Mouse (Mus musculus): ENCODE data around the gene Ublcp1.

Ublcp1 gene

DNA sequence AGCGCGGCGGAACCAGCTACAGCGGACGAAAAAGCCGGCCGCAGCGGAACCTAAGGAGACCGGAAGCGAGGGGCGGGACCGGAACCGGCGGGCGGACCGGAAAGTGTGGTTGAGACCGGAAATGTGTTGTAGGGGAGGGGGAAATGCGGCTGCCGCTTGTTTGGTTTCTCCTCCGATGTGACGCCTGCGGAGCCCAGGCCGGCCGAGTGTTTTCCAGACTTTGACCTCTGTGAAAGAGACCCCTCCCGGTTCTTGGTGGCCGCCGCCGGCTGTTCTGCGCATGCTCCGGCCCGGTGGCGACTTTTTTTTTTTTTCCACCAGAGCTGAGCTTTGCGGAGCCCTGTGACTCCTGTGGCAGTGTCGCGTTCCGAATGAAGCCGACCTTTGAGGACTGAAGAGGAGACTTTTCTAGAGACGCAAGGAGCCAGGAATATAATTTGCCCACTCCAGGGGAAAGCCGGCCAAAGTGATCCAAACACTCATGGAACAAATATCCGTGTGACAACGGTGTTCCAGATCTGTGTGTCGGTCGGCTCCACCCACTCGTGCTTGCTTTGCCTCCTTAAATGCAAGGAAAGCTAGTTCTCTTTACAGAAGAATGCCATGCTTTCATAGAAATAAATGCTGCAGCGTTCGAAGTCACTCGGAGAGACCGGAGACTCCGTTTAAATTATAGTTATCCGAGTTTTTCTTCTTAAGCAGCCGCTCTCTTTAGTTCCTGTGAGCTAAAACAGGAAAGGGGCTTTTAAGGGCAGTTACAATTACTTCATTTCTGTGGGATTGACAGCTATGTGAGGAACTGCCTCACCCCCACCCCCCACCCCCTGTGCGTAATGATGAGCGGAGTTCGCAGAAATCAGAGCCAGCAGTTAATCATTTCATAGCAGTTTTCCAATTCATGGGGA is at the start of gene Ublcp1:
Ublcp1 (minus strand) TSS at position 67 of the 905 bp plus-strand sequence.
- DNase-seq (ENCODE audit: low read depth, low spot score), result peak; percentile 97

DNA sequence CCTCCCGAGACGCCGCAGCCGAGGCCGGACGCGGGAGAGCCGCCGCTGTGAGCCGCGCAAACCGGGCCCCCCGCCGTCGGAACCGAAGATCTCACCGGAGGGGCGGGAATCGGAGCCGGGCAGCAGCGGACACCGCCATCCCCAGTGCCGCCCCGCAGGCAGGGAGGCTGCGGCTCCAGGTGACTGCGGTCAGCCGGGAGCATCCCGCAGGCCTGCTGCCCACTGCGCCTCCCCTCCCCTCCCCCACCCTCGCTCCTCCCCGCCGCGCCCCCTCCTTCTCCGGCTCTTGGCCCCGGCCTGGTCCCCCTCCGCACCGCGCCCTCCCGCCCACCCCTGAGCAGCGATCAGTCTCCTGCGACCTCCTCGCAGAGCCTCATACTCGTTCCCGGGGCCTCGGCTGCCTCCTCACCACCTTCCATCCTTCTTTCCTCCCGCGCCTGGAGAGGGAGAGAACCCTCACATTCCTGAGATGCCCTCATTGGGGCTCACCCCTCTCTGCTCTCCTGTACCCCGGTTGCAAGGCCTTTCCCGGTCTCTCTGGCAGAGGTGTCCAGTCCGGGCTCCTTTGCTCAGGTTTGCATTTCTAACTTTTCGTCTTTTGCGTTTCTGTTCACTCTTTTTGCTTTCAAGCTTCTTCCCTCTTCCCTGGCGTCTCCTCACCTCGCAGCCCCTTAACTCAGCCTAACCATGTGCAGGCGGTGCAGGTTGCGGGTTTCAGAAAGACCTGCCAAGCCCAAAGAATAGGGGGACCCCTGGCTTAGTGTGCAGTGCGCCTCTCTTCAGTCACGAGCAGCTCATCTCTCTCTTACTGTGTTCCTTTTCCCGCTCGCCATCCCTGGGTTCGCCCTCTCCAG is 49.0 kb upstream of the Ublcp1 start:
- no peak for DNase-seq (ENCODE audit: low read depth, low spot score)

DNA sequence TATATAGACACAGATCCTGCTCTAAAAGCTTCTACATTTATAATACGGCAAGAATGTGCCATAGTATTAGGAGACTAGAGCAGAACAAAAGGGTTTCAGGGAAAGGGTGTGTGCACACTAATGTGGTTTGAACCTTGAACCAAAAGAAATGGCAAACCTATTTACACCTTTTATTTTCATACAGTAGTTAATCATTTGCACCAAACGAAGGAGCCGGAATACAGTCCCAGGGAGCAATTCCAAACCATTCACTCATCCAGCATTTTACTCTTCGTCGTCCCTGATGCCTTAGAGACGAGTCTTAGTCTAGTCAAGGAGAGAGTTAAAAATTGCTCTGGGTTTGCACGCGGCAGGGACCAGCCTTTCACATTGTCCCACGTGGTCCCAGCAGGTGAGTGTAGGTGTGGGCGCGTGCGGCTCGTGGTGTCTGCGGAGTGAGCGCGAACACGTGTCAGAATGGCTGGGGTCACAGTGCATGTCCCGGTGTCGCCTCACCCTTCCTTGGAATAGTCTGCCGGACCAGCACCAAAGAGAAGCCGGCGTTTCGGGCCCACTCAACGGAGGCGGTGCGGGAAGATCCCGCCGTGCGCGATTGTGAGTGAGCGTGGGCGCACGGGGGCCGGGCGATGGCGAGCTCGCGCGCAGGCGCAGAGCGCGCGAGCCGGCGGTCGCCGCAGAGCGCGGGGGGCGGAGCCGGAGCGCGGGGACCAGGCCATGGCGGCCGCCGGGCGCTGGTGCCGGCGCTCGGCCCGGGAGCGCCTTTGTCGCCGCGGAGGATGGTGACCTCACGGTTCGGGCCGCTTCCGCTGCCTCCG is 48.2 kb upstream of the Ublcp1 start, which contains the start of gene Rnf145:
Rnf145 (plus strand) TSS at position 684 of the 815 bp plus-strand sequence.
- peak; percentile 89 for DNase-seq (ENCODE audit: low read depth, low spot score)

DNA sequence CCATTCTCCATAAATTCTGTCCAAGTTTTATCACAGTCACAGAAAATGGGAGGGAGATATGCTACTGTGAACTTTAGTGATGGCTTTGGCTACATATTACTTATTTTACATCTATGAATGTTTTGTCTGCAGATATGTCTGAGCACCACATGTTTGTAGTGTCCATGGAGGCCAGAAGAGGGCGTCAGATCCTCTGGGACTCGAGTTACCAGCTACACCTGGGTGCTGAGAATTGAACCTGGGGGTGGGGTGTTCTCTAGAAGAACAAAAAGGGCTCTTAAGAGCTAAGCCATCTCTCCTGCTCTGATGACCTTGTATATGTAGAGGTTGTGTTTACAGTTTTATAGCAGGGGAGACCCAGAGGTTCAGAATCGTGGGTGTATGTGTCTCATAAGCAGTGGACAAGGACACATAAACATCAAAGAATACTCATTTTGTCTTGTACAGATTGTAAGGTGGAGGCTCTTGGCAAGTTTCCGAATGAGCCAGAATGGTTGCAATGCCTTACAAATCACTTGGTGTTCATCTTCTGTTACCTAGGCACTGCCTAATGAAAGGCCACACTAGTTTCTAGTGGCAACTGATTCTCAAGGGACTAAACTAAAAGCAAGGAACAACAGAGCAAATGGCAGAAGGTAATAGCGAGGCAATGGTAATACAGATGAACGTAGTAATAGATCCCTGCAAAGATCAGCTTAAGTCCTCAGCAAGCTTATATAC is 47.4 kb upstream of the Ublcp1 start:
- peak; percentile 62 for DNase-seq (ENCODE audit: low read depth, low spot score)

DNA sequence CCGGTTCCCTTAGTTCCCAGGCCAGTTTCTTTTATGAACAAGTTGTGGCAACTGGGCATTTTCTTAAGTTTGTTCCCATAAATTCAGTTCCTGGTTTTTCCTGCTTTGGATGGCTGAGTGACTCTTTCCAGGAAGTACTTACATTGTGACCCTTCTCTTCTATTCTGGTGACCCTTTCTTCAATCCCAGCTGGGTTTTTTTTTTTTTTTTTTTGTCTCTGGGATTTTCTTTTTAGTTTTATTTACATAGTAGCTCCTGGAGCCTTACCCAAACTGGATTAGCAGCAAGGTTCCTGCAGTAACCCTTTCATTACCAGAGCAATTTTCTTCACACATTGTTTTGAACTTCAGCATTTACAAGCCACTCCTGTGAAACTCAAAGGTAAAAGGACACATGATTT is 46.1 kb upstream of the Ublcp1 start:
- no peak for DNase-seq (ENCODE audit: low read depth, low spot score)

DNA sequence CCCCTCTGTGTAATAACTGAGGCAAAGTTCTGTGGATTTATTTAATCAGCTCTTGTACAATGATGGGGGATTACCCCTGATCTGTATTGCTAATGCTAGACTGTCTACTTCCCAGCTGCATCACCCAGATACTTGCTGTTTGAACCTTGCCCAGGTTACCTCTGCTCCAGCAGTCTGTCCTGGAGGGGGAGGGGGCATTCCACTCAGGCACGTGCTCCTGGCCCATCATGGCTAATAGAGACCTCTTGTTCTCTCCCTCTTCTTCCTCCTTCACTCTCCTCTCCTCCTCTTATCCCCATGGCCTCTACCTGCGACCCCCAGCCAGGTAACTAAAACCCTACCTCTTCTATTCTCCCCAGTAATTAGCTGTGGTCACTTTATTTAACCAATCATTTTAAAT is 44.4 kb upstream of the Ublcp1 start:
- no peak for DNase-seq (ENCODE audit: low read depth, low spot score)

DNA sequence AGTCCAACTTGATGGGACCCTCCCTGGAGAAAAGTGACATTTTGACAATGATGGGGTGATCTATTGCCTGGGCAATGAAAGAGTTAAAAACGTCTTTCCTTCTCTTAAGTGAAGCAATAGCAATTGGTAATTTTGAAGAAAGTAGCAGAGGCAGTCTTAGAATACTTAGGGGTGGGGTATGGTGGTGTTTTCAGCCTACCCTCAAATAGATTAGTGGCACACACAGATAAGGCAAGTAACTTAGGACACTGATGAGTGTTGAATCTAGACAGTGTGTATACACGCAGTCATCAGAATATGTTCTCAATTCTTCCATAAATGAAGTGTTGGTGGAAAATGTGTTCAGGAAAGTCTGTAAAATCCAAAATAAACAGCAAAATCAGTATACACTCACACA is 42.7 kb upstream of the Ublcp1 start:
- no peak for DNase-seq (ENCODE audit: low read depth, low spot score)

DNA sequence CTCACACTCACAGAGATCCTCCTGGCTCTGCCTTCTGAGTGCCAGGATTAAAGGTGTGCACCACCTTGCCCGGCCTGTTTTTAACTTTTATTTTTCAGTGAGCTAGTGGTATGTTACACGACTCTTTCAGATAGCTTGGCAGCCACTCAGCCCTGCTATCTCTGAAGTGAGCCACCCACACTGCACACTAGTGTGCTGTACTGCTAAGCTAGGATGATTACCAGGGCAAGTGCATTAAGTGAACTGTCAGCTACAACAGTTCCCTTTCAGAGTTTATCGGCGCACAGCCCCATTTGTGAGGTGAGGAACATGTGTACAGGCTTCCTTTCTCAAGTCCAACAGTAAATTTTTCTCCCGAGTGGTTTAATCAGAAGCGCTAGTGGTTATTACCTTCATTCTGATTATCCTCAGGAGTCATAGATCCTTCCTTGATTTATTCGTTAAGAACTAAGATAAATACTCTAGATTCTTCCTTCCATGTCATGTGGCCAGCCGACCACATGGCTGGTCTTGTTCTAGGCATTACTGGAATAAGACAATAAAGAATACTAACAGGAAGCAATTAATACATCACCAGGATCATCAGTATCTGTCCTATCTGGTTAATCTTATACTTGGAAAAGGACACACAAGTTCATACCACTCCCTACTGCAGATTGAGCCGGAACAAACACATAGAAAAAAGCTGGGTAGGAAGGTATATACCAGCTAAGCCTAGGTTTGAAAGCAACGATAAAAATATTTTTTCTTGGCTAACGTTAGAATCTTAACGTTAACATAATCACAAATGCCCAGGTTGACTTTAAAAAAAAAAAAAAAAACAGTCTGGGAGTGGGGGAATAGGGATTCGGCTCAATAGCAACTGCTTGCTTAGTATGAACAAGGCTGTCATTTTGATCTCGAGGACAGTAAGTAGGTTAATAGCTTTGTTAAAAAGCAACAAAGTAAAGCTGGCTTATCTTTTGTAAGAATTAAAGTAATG is 42.0 kb upstream of the Ublcp1 start:
- no peak for DNase-seq (ENCODE audit: low read depth, low spot score)

DNA sequence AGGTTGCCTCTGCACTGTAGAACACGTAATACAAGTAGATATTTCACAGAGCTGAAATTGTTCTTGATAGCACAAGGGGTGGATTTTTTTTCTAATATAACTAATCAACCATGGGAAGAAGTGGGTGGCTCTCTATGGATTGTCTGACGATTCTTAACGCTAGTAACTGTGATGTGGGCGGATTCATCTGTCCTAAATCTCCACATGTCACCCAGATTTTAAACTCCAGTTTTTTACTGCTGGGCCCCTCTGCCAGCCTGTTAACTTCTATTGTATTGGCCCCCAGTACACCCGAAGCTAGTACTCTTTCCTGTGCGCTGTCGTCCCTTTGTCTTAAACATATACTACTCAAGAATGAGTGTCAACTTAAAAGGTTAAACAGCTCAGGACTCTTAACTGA is 40.1 kb upstream of the Ublcp1 start:
- DNase-seq (ENCODE audit: low read depth, low spot score), result peak; percentile 27

DNA sequence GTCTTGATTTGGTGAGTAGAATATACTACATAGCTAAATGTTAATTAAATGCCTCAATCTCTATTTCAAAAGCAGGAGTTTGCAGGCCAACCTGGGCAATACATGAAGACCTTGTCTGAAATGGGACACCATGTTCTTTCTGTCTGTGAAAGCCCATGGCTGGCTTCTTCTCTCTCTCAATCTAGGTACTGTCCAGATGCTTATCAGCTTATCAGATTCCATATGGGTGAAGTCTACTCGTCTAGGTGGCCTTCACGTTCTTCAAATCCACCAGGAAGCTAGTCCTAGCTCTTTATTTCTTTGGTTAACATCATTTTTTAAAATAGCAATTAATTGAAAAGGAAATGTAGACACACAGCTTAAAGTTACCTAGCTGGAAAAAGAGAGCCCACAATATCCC is 39.6 kb upstream of the Ublcp1 start:
- no peak for DNase-seq (ENCODE audit: low read depth, low spot score)

DNA sequence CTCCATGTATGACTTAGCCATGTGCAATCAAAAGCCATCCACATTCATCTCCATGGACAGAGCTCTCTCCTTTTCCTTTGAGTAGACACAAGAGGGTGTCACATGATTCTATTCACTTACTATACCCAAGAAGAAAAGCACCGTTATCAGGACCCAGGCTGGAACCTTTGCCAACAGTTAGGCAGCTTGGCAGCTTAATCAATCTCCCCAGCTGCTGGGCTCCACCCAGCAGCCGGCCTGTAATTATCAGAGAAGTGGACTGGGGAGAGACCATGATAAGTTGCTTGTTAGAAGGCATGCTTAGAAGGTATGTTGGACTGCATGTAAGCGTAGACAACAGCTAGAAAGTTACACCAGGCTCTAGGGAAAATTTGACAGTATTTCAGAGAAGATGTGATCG is 38.6 kb upstream of the Ublcp1 start:
- no peak for DNase-seq (ENCODE audit: low read depth, low spot score)

DNA sequence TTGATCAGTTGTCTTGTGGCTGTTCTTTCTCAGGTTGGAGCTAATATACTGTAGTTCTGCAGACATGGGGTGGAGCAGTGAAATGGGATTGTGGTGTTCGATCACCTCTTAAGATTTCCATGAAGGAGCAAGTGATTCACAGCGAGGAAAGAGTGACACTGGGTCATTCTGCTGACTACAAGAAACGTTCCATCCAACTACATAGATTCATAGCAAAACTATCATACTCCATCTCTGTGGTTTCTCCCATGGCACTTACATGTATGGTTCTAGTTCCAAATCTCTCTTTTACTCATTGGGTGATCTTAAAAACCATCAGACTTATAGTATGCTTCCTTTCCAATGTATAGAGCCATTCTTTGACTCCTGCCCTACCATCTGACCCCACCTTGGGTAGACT is 34.5 kb upstream of the Ublcp1 start:
- no peak for DNase-seq (ENCODE audit: low read depth, low spot score)

DNA sequence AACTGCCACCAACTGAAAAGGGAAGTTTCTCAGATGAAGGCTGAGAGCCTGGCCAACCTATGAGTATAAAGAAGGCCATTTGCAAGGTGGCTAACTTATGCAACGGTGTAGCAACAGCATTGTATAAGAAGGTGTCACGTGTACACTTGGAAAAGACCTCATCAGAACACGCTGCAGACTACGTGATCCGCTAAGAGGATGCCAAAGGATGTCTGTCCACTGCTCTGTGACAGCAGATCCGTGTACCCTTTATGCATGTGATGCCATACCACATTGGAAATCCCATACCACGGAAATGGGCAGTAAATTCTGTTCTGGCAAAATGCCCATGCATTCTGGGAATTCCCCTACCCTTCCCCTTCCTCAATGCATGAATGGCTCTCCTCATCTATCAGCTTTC is 33.8 kb upstream of the Ublcp1 start:
- DNase-seq (ENCODE audit: low read depth, low spot score), result no peak

DNA sequence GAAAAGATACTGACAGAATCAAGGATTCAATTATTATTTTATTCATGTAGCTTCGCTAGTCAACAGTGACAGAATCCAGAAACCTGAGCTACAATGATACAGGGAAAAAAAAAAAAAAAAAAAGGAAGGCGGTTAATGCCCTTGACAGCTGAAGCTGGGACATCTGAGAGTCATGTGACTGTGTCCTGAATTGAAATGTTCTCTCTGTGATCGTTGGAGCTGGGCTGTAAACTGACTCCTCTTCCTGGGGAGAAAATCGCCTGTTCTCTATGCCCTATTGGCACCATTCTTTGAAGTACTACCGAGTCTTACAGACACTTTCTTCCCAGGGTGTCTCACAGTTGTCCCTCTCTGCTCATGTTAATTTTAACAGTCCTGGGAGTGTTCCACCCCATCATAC is 32.6 kb upstream of the Ublcp1 start:
- no peak for DNase-seq (ENCODE audit: low read depth, low spot score)

DNA sequence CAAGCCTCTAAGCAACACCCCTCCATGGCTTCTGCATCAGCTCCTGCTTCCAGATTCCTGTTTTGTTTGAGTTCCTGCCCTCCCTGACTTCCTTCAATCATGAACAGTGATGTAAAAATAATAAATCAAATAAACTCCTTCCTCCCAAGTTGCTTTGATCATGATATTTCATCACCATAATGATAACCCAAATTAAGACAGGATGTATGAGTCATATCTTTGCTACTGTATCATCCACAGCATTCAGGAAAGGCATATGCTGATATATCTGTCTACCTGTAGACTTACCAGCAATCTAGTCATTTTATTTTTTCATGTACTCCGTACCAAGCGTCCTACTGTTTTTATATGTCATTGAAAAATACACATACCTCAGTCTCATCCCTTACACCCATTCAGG is 31.2 kb upstream of the Ublcp1 start:
- DNase-seq (ENCODE audit: low read depth, low spot score), result no peak

DNA sequence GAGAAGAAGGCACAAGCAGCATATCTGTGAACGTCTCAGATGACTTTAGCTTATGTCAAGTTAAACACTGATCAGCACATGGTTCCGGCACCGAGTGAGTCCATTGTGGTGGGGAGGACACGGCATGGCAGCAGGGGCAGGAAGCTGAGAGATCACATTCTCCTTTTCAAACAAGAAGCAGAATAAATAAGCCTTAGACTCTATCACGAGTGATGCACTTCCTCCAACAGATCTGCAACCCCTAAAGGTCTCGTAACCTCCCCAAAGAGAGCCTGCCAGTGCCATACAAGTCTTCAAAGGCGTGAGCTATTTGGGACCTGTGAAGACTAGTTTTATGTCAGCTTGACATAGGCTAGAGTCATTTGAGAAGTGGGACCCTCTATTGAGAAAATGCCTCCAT is 30.7 kb upstream of the Ublcp1 start:
- no peak for DNase-seq (ENCODE audit: low read depth, low spot score)

DNA sequence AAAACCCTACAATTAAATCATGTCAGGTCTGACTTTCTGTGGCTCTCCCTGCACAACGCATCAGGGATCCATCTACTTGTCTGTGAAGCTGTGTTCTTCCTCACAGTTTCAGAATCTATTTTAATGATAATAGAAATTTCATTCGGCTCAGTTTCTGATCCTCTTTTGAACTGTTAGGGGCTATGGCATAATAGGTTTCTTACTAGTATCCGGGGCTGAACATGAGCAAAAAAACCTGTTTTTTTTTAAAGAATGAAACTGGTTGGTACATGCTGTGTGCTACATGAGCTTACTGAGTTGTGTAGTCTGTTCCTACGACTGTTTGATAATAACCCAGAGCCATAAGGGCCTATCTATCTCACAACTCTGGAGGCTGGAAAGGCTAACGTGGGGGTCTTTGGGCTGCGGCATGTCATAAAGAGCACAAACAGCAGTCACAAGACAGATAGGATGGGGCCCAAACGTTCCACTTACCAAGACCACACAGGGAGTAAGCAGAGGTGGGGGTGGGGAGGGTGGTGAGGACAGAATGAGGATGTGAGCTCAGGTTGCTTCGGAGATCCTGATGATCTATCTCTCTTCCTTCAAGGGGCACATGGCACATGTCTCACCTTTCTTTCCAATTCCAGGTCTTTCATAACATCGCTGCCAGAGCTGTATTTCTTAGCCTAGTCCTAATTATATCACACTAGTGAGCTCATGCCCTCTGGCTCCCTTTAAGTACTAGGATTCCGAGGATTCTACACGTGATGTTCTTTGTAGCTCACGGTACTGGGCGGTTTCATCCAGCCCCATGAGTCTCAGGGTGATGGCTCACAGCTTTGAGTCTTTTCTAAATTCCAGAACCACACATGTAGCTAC is 28.3 kb upstream of the Ublcp1 start:
- no peak for DNase-seq (ENCODE audit: low read depth, low spot score)

DNA sequence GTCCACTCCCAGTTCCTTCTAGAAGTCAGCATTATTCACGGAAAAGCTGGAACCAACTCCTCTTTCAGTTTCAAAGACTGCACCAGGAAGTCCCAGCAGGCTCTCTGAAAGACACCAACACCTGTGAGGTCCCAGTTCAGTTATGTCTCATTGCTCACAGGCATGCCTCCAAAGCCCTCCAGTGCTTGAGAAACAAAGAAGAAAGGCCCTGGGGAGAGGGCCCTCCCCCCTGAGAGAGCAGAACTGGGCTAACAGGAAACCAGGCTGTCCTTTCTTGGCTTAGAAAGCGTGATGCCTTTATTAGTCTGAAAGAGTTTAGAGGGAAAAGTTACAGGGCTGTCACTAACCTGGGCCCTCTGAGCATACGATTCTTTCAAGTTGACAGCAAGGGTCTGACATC is 25.9 kb upstream of the Ublcp1 start:
- peak; percentile 59 for DNase-seq (ENCODE audit: low read depth, low spot score)

Data from A20 (cell line).